Mouse (Mus musculus): Measurements from ENCODE around the gene Rln3. TPM values are rescaled to one million over a fixed set of nuclear protein-coding genes. Genes with fewer than 3 reads are reported as not detected.

Gene Rln3
- total RNA-seq, 2 experiments from 2014 or later, result not detected

DNA sequence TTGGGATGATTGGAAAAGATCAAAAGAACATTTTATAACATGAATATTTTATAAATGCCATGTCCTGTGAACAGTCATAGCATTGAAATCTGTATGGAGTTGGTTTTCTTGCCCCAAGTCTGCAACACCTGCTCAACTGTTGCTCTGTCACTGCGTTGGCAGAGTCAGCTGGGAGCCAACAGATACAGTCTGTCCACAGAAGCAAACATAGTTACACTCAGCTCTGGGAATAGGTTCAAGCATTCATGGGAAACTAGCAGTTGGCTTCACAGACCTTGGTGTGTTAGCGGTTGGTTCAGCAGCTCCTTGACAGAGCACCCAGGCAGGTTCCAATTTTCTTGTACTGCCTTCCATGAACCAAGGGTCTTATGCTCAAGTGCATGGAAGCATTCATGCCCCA is 25.9 kb upstream of the Rln3 start:
- peak; percentile 60 to 86 for DNase-seq (ENCODE audit: low spot score in 2 of 2)
- TF ChIP-seq CTCF (conservative IDR thresholded peaks at IDR 0.05), result no peak
- Histone ChIP-seq H3K4me3 (no peak overlapping the region), H3K27ac (peak overlapping the region; percentile 93)

DNA sequence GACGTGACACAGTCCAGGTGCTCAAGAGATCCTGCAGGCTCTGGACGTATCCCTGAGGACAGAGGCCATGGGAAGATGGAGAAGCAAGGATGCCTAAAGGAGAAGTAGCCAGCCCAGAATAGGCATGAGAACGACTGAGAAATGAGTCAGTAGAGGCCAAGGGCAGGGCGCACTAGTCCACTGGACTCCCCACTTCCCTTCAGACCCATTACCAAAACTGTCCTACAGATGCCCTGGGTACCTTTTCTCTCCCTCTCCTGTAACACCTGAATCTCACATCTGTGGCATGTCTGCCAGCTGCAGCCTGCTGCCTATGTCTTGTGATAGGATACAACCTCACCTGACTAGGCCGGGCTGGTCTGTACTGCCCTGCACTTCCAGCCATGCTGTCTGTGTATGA is 25.4 kb upstream of the Rln3 start:
- no peak overlapping the region for H3K4me3 ChIP-seq
- no peak for TF ChIP-seq CTCF (conservative IDR thresholded peaks at IDR 0.05)
- no peak for DNase-seq (ENCODE audit: low spot score in 2 of 2)
- H3K27ac ChIP-seq, result peak overlapping the region; percentile 93

DNA sequence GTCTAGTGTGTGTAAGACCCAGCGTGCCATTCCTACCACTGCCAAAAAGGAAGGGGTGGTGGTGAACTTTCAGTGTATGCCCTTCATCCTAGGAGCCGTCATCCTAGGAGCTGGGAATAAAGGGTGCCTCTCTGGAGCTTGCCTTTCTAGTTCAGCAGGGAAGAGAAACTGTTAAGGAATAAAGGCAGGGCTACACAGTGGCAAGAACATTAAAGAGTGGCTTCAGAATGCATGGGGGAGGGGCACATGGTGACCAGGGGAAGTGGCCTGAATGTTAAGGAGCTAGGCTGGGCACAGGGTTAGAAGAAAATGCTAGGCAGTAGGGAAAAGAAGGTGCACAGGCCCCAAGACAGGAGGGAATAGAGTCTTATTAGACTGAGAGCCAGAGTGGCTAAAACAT is 24.9 kb upstream of the Rln3 start:
- no peak for DNase-seq (ENCODE audit: low spot score in 2 of 2)
- no peak overlapping the region for H3K4me3 ChIP-seq
- H3K27ac ChIP-seq, result peak overlapping the region; percentile 93
- no peak for TF ChIP-seq CTCF (conservative IDR thresholded peaks at IDR 0.05)

DNA sequence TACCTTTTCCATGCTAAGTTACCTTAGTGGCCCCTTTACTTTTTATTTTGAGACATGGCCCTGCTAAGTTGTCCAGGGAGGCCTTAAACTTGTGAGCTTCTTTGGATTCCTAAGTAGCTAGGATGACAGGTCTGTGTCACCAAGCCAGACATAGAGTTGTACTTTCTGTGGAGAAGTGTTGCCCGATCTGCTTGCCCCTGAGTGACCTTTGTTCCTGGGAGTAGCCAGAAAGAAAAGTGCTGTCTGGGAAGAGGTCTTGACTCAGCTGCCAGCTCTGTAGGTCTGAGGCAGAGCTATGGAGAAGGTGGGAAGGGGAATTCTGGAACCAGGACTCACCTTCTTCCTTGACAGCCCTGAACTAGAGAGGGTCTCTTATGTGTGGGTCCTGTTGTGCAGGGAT is 24.4 kb upstream of the Rln3 start:
- TF ChIP-seq CTCF (conservative IDR thresholded peaks at IDR 0.05), result no peak
- DNase-seq (ENCODE audit: low spot score in 2 of 2), result no peak
- no peak overlapping the region for H3K4me3 ChIP-seq
- peak overlapping the region; percentile 93 for H3K27ac ChIP-seq

DNA sequence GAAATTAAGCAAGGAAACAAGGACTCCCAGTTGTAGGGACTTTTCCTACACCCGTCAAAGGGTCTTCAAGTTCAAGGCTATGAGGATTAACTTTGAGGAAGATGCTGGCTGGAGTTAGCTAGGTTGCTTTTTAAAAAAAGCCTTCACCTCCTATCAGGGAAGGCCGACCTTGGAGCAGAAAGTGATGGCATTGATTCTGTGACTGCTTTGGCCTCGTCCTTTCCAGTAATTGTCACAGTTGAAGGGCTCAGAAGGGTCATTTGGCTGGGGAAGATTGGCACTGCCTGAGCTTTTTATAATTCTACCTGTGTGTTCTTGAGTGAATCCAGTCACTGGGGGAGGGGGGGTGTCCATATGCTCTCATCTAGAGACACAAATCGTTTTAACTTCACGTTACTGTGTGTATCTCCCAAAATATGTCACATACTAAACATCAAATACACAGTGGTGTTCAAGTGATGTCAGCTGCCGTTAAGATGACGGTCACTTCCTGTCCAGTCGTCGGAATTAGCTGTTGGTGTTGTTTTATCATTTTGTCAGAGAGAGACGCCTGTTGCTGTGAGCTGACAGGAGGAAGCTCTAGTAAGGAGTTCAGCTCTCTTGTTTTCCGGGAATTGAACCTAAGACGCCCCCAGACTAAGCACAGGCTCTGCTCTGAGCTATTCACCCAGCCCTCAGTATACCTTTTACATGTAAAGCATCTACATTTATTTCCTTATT is 23.7 kb upstream of the Rln3 start:
- DNase-seq (ENCODE audit: low spot score in 2 of 2), result no peak
- TF ChIP-seq CTCF (conservative IDR thresholded peaks at IDR 0.05), result no peak
- no peak overlapping the region; the same call in 1 of the 2 replicates for H3K4me3 ChIP-seq
- H3K27ac ChIP-seq, result peak overlapping the region; percentile 93

DNA sequence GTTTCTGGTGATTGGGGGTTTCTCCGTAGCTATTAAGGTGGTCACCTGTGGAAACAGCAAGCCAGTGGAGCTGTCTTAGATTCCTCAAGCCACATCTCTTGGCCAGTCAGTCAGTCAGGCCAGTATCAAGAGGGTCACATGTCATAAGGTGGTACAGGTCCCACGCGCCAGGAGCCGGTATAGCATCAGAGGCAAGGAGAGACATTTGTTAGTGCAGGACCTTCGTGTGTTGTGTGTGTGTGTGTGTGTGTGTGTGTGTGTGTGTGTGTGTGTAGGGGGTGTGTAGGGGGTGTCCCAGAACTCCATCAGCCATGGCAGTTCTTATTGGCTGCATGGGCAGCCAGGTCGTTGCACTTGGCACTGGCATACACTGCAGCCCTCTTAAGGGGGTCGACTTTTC is 23.1 kb upstream of the Rln3 start:
- H3K4me3 ChIP-seq, result peak overlapping the region; percentile 79

DNA sequence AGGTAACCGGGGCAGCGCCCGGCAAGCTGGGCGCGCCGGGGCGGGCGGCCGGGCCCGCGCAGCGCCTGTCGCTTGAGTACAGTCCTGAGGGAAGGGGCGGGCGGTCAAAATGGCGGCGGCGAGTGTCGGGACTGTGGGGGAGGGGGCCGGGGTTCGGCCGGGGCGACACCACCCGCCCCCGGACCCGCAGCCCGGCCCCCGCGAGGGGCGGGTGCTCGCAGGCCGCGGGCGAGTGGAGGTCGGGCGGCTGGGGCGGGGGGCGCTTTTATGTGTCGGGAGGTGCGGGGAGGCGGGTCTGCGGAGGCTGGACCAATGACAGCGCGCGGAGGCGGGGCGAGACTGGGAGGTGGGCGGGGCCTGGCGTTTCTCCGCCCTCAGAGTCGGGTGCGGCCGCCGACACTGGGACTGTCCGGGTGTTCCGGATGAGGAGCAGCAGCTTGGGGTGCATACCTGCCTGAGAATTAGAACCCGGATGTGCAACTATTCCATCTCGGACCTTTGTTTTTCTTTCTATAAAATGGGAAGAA is 22.3 kb upstream of the Rln3 start:
- H3K4me3 ChIP-seq, result peak overlapping the region; percentile 79
- no peak for TF ChIP-seq CTCF (conservative IDR thresholded peaks at IDR 0.05)
- peak; percentile 95 to 96 for DNase-seq (ENCODE audit: low spot score in 2 of 2)
- peak overlapping the region; percentile 99 for H3K27ac ChIP-seq

More for the DNA sequence above, 23.1 kb upstream of the Rln3 start:
- DNase-seq (ENCODE audit: low spot score in 2 of 2), result no peak
- no peak for TF ChIP-seq CTCF (conservative IDR thresholded peaks at IDR 0.05)
- peak overlapping the region; percentile 99 for H3K27ac ChIP-seq

DNA sequence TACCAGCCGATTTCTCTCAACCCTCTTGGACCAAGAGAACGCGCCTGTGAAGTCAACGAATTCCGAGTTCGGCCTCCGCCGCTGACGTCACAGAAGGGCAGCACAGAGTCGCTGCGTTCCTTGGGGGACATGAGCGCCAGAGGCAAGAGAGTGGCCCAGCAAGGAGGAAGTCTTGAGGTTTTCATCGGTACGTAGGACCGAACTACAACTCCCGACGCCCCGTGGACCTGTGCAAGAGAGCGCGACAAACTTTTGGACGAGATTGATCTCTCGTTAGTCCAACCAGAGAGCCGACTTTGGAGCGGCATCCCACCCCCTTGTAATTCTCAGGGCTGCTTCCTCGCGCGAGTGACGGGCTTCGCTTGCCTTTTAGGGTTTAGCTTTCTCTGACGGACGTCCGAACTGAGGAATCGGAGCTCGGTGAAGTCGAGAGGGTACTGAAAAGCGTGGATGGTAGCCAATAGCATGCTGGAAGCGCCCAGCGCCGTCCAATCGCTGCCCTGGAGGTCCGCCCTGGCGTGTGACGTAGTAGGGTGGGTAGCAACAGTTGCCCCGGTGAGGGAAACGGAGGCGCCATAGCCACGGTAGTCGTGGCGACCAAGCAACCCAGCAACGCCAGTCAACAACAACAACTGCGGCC is 21.6 kb upstream of the Rln3 start, which contains the start of gene Rfx1:
Gene Rfx1 (plus strand): TSS at position 544 of the 640 bp plus-strand sequence.
- DNase-seq (ENCODE audit: low spot score in 2 of 2), result peak; percentile 99 to 100
- Histone ChIP-seq H3K4me3 (peak within 1 kb of the TSS; percentile 79), H3K27ac (peak within 1 kb of the TSS; percentile 99)
- no peak for TF ChIP-seq CTCF (conservative IDR thresholded peaks at IDR 0.05)

DNA sequence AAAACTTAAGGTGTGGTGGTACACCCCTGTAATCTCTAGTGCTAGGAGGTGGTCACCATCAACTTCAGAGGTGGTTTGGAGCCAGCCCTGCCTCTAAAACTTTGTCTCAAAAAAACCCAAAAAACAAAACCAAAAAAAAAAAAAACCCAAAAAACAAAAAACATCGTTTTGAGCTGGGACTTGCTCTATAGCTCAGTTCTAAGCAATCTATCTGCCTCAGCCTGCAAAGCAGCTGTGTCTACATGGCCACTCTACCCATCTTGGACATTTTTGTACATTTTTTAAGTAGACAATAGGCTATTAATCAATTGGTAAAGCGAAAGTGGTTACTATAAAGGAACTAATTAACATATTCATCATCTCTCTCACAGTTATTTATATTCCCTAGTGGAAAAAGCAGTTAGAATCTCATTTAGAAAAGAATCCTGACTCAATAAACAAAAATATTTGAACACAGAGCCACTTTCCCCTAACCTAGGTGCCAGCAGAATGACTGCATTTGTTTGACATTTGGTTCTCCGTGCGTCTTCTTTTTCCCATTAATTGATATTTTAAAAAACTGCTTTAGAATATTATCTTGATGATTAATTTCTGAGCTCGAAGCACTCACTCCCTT is 20.8 kb upstream of the Rln3 start:
- no peak for TF ChIP-seq CTCF (conservative IDR thresholded peaks at IDR 0.05)

DNA sequence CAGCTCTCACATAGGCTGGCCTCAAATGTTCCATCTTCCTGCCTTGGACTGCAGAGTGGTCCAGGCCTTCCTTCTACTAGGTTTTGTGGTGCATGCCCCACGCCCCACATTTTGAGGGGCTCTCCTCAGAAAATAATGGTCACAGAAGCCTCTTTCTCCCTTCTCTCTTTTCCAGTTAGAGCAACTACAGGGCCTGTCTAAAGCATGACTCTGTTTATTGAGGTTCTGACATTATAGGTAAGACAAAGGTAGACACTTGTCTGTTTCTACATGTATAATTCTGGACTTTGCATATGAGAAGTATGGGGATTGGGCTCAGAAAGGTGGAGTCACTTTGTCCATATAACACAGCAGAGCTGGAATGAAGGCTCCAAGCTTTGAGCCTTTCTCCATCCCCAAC is 20.2 kb upstream of the Rln3 start, which contains the start of gene Gm10643:
Gene Gm10643 (minus strand): TSS at position 101 of the 400 bp plus-strand sequence.
- no peak for DNase-seq (ENCODE audit: low spot score in 2 of 2)
- TF ChIP-seq CTCF (conservative IDR thresholded peaks at IDR 0.05), result no peak
- Histone ChIP-seq H3K4me3 (peak within 1 kb of the TSS; percentile 72), H3K27ac (peak within 1 kb of the TSS; percentile 97)

More for the DNA sequence above, 20.8 kb upstream of the Rln3 start:
- Histone ChIP-seq H3K27ac (peak overlapping the region; percentile 97), H3K4me3 (peak overlapping the region; percentile 72)
- no peak for DNase-seq (ENCODE audit: low spot score in 2 of 2)

DNA sequence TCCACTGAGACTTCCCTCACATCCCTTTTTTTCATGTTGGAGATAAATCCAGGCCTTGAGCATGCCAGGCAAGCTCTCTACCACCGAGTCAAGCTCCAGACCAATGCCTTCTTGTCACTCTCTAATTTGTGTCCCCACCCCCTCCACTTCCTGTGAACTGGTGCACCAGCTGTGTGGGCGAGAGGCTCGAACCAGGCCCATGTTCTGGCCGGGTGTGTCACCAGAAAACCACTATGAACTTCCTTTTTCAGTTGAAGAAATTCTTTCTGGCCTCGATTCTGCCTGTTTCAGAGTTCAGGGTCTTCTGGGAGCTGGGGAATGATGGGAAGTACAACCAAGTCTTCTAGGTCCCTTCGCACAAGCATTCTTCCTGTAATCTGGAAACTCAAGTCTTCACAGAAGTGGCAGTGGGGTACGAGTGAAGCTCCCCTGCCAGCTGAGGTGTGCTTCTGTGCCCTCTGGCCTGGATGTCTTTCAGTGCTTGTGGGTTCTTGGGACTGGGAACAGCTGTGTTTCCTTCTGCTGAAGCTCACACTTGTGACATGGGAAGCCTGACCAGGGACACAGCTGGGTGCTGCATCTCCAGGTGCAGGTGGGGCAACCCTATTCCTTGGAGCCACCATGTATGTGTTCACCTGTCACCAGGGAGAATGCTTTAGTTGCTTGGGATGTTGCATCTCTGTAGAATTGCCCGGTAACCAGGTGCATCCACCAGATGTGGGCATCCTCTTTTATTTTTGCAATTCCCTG is 19.2 kb upstream of the Rln3 start:
- no peak for DNase-seq (ENCODE audit: low spot score in 2 of 2)
- Histone ChIP-seq H3K27ac (no peak overlapping the region), H3K4me3 (no peak overlapping the region)
- TF ChIP-seq CTCF (conservative IDR thresholded peaks at IDR 0.05), result no peak

DNA sequence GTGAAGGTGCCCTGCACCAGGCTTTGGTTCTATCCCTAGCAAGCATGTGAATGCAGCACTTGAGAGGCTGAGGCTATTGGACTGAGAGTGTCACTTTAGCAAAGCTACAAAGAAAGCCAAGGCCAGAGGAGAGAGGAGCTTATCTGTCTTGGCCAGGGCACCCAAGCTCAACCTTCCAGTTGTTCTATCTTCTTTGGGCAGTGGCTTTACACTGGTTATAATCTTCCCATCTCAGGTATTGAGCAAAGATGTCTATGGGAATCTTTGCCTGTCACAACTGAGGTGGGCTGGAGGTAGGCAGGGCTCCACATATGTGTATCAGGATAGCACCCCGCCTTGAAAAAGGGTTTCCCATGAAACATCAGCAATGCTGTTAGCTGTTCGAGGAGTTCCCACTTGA is 15.4 kb upstream of the Rln3 start:
- no peak overlapping the region for H3K4me3 ChIP-seq
- no peak for DNase-seq (ENCODE audit: low spot score in 2 of 2)
- no peak overlapping the region for H3K27ac ChIP-seq
- no peak for TF ChIP-seq CTCF (conservative IDR thresholded peaks at IDR 0.05)
